Mouse (Mus musculus): ENCODE results near the gene Mllt3.

Gene Mllt3

GRCm38 (mm10) chr4:87880297-87880696, 152.9 kb downstream of the Mllt3 start:
- DNase-seq (ENCODE audit: low spot score): no peak

GRCm38 (mm10) chr4:87878701-87879100, 154.5 kb downstream of the Mllt3 start:
- DNase-seq (ENCODE audit: low spot score): no peak

- DNase-seq (ENCODE audit: low spot score): no peak
Observed at GRCm38 (mm10) chr4:87870563-87870962, 162.6 kb downstream of the Mllt3 start.

- no peak for DNase-seq (ENCODE audit: low spot score)
Observed at GRCm38 (mm10) chr4:87866564-87866963, 166.6 kb downstream of the Mllt3 start.

GRCm38 (mm10) chr4:87865848-87866247, 167.3 kb downstream of the Mllt3 start:
- DNase-seq (ENCODE audit: low spot score): no peak

- no peak for DNase-seq (ENCODE audit: low spot score)
Observed at GRCm38 (mm10) chr4:87865041-87865440, 168.1 kb downstream of the Mllt3 start.

GRCm38 (mm10) chr4:87863212-87863611, 170.0 kb downstream of the Mllt3 start:
- DNase-seq (ENCODE audit: low spot score): no peak

- no peak for DNase-seq (ENCODE audit: low spot score)
Observed at GRCm38 (mm10) chr4:87860723-87861122, 172.4 kb downstream of the Mllt3 start.

GRCm38 (mm10) chr4:87859148-87859547, 174.0 kb downstream of the Mllt3 start:
- no peak for DNase-seq (ENCODE audit: low spot score)

- no peak for DNase-seq (ENCODE audit: low spot score)
Observed at GRCm38 (mm10) chr4:87857982-87858381, 175.2 kb downstream of the Mllt3 start.

- DNase-seq (ENCODE audit: low spot score): no peak
Observed at GRCm38 (mm10) chr4:87852461-87852860, 180.7 kb downstream of the Mllt3 start.

- DNase-seq (ENCODE audit: low spot score): no peak
Observed at GRCm38 (mm10) chr4:87850051-87850450, 183.1 kb downstream of the Mllt3 start.

GRCm38 (mm10) chr4:87844668-87845210, 188.4 kb downstream of the Mllt3 start:
- DNase-seq (ENCODE audit: low spot score): no peak

- no peak for DNase-seq (ENCODE audit: low spot score)
Observed at GRCm38 (mm10) chr4:87840210-87840910, 192.8 kb downstream of the Mllt3 start.

GRCm38 (mm10) chr4:87838716-87839115, 194.4 kb downstream of the Mllt3 start:
- no peak for DNase-seq (ENCODE audit: low spot score)

GRCm38 (mm10) chr4:87837471-87838361, 195.4 kb downstream of the Mllt3 start:
- no peak for DNase-seq (ENCODE audit: low spot score)

GRCm38 (mm10) chr4:87836257-87836656, 196.9 kb downstream of the Mllt3 start:
- DNase-seq (ENCODE audit: low spot score): no peak

- no peak for DNase-seq (ENCODE audit: low spot score)
Observed at GRCm38 (mm10) chr4:87835191-87835590, 198.0 kb downstream of the Mllt3 start.

GRCm38 (mm10) chr4:87834310-87834709, 198.9 kb downstream of the Mllt3 start:
- no peak for DNase-seq (ENCODE audit: low spot score)

- no peak for DNase-seq (ENCODE audit: low spot score)
Observed at GRCm38 (mm10) chr4:87830794-87831306, 202.3 kb downstream of the Mllt3 start.

- DNase-seq (ENCODE audit: low spot score): no peak
Observed at GRCm38 (mm10) chr4:87829426-87830063, 203.6 kb downstream of the Mllt3 start.

GRCm38 (mm10) chr4:87826336-87826735, 206.8 kb downstream of the Mllt3 start:
- DNase-seq (ENCODE audit: low spot score): no peak
